8 mouse cellular contexts compared by ENCODE assay signal in genomic region chr2:168765696-168766537, GRCm38 (mm10). TPM values are rescaled to one million over a fixed set of nuclear protein-coding genes. Genes with fewer than 3 reads are reported as not detected.
DNase-seq lines count a peak whose midpoint lies in the region; ATAC-seq and TF ChIP-seq lines count a peak whose summit lies in the region.

No protein-coding gene starts in this region.

- H3K27me3 ChIP-seq in kidney, postnatal 0 days (ENCODE audit: insufficient read depth, low read length) = peaks cover 92% of the 10 kb centered on the region
- peaks cover 62% of the 10 kb centered on the region for H3K27me3 ChIP-seq in forebrain, embryonic 15.5 days
- H3K27me3 ChIP-seq in intestine, embryonic 14.5 days (replicated peaks; ENCODE audit: control insufficient read depth, insufficient read depth, low read length) = peaks cover 9% of the 10 kb centered on the region; the same call in 1 of the 2 replicates
- peaks cover 27% of the 10 kb centered on the region for H3K27me3 ChIP-seq in neural tube, embryonic 12.5 days (replicated peaks)

- peaks cover 17% of the 10 kb centered on the region for H3K4me1 ChIP-seq in kidney, postnatal 0 days (replicated peaks; ENCODE audit: insufficient read depth, low read length)
- peaks cover 49% of the 10 kb centered on the region for H3K4me1 ChIP-seq in forebrain, embryonic 15.5 days
- peaks cover 22% of the 10 kb centered on the region for H3K4me1 ChIP-seq in intestine, embryonic 14.5 days (replicated peaks; ENCODE audit: control insufficient read depth, insufficient read depth, low read length)
- peaks cover 51% of the 10 kb centered on the region for H3K4me1 ChIP-seq in neural tube, embryonic 12.5 days

- H3K9me3 ChIP-seq in kidney, postnatal 0 days (replicated peaks; ENCODE audit: low read length) = no peaks in the 10 kb centered on the region
- H3K9me3 ChIP-seq in forebrain, embryonic 15.5 days = no peaks in the 10 kb centered on the region
- H3K9me3 ChIP-seq in intestine, embryonic 14.5 days (ENCODE audit: control insufficient read depth, low read length) = no peaks in the 10 kb centered on the region
- no peaks in the 10 kb centered on the region for H3K9me3 ChIP-seq in neural tube, embryonic 12.5 days

- H3K4me3 ChIP-seq in kidney, postnatal 0 days (replicated peaks; ENCODE audit: low read depth, low read length) = peak overlapping the region; percentile 29
- peak overlapping the region; percentile 48 for H3K4me3 ChIP-seq in forebrain, embryonic 15.5 days
- peak overlapping the region; percentile 66 for H3K4me3 ChIP-seq in intestine, embryonic 14.5 days (ENCODE audit: low read depth, low read length)
- peak overlapping the region; percentile 48 for H3K4me3 ChIP-seq in neural tube, embryonic 12.5 days

- no peak for ATAC-seq in kidney, postnatal 0 days (replicated peaks; ENCODE audit: low FRiP score, low read depth)
- no peak for ATAC-seq in forebrain, embryonic 15.5 days (replicated peaks)
- peak; percentile 24; the same call in 1 of the 2 replicates for ATAC-seq in intestine, embryonic 14.5 days (replicated peaks; ENCODE audit: low FRiP score, low TSS enrichment, low read depth)
- ATAC-seq in neural tube, embryonic 12.5 days (ENCODE audit: low FRiP score, low read depth) = no peak; the same call in 1 of the 2 replicates

- no peak for DNase-seq in kidney, postnatal 0 days (ENCODE audit: low spot score)
- DNase-seq in kidney, adult 8-10 months = no peak
- DNase-seq in intestine, embryonic 14.5 days (ENCODE audit: low spot score) = peak; percentile 75
- no peak for DNase-seq in ovary, postnatal 14 days (ENCODE audit: low spot score)
- no peak for DNase-seq in thymus, postnatal 0 days (ENCODE audit: low spot score)
- DNase-seq in MN1 (ENCODE audit: low spot score) = no peak

- no peak overlapping the region for H3K27ac ChIP-seq in kidney, postnatal 0 days
- H3K27ac ChIP-seq in forebrain, embryonic 15.5 days (replicated peaks) = no peak overlapping the region
- H3K27ac ChIP-seq in intestine, embryonic 14.5 days (ENCODE audit: low read depth) = peak overlapping the region; percentile 77
- H3K27ac ChIP-seq in neural tube, embryonic 12.5 days = no peak overlapping the region

- H3K9ac ChIP-seq in kidney, postnatal 0 days (ENCODE audit: low read depth, low read length) = no peak overlapping the region; the same call in 1 of the 2 replicates
- peak overlapping the region; percentile 49 for H3K9ac ChIP-seq in forebrain, embryonic 15.5 days (replicated peaks)
- peak overlapping the region; percentile 65 for H3K9ac ChIP-seq in intestine, embryonic 14.5 days (ENCODE audit: low read length)
- peak overlapping the region; percentile 65 for H3K9ac ChIP-seq in neural tube, embryonic 12.5 days

- under 1% methylated on average over 63 of the region's 65 CpGs for WGBS in kidney, postnatal 0 days
- under 1% methylated on average over 63 of the region's 65 CpGs for WGBS in forebrain, embryonic 15.5 days
- under 1% methylated on average over 62 of the region's 65 CpGs for WGBS in intestine, embryonic 14.5 days
- under 1% methylated on average over 65 of the region's 65 CpGs for WGBS in neural tube, embryonic 12.5 days

- TF ChIP-seq CTCF in kidney, postnatal 0 days (IDR thresholded peaks at IDR 0.05; ENCODE audit: low read depth) = no peak

- peak overlapping the region; percentile 61 for H3K4me2 ChIP-seq in kidney, postnatal 0 days (ENCODE audit: low read length)
- H3K4me2 ChIP-seq in forebrain, embryonic 15.5 days (replicated peaks) = peak overlapping the region; percentile 80
- peak overlapping the region; percentile 90 for H3K4me2 ChIP-seq in intestine, embryonic 14.5 days (ENCODE audit: low read length)
- H3K4me2 ChIP-seq in neural tube, embryonic 12.5 days (replicated peaks) = peak overlapping the region; percentile 94

- H3K36me3 ChIP-seq in kidney, postnatal 0 days (ENCODE audit: insufficient read depth, low read length) = no peaks in the 10 kb centered on the region
- no peaks in the 10 kb centered on the region for H3K36me3 ChIP-seq in forebrain, embryonic 15.5 days
- H3K36me3 ChIP-seq in intestine, embryonic 14.5 days (ENCODE audit: control insufficient read depth, insufficient read depth, low read length) = no peaks in the 10 kb centered on the region
- no peaks in the 10 kb centered on the region for H3K36me3 ChIP-seq in neural tube, embryonic 12.5 days

RNA-seq across cellular contexts. Expression of gene Sall4, which starts 1.8 kb away (rescaled TPM):
- not detected in 2 replicates for polyA plus RNA-seq in kidney, postnatal 0 days (2015; fragmentation: Nextera tagmentation; extraction: Ambion mirVana)
- 0.47 and 0.88 TPM in 2 replicates for polyA plus RNA-seq in forebrain, embryonic 15.5 days (2015; fragmentation: Nextera tagmentation; extraction: Ambion mirVana)
- polyA plus RNA-seq in intestine, embryonic 14.5 days (2014; fragmentation: Nextera tagmentation; extraction: Ambion mirVana) = 3.8 and 5.0 TPM in 2 replicates
- polyA plus RNA-seq in neural tube, embryonic 12.5 days (2016; fragmentation: Nextera tagmentation; extraction: Ambion mirVana) = 2.6 and 3.5 TPM in 2 replicates
- polyA plus RNA-seq in thymus, postnatal 0 days (2015; fragmentation: Nextera tagmentation; extraction: Ambion mirVana) = not detected in 2 replicates

RNA-seq across cellular contexts. Expression of gene Atp9a, which starts 23.7 kb away (rescaled TPM):
- 14.2 and 15.0 TPM in 2 replicates for polyA plus RNA-seq in kidney, postnatal 0 days (2015; fragmentation: Nextera tagmentation; extraction: Ambion mirVana)
- 60.4 and 91.5 TPM in 2 replicates for polyA plus RNA-seq in forebrain, embryonic 15.5 days (2015; fragmentation: Nextera tagmentation; extraction: Ambion mirVana)
- 15.6 and 15.9 TPM in 2 replicates for polyA plus RNA-seq in intestine, embryonic 14.5 days (2014; fragmentation: Nextera tagmentation; extraction: Ambion mirVana)
- polyA plus RNA-seq in neural tube, embryonic 12.5 days (2016; fragmentation: Nextera tagmentation; extraction: Ambion mirVana) = 73.4 and 74.8 TPM in 2 replicates
- 6.6 and 7.8 TPM in 2 replicates for polyA plus RNA-seq in thymus, postnatal 0 days (2015; fragmentation: Nextera tagmentation; extraction: Ambion mirVana)
